In the genomic region with DNA sequence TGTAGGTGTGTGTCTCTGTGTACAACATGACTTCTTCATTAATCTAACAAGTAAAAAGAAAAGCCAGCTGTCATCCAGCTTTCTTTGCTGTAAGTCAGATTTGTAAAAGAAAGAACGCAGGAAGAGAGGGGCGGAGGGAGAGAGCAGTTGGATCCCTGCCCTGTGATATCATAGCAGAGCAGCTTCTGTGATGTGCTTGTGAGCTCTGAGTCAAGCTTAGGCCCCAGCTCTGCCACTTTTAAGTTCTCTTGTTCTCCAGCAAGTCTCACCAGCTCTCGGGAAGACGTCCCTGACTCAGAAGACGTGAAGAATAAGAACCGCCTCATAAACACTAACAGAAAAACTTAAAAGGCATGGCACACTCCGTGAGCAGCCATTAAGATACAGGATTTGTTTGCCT, we compare ENCODE assay signal across 14 mouse cellular contexts. TPM values are rescaled to one million over a fixed set of nuclear protein-coding genes. Genes with fewer than 3 reads are reported as not detected.
DNase-seq lines count a peak whose midpoint lies in the region; TF ChIP-seq lines count a peak whose summit lies in the region.
"Had no signal": no experiment of that assay in that cellular context is flagged by ENCODE, and none has a peak within 500 bp of the region (broad histone marks: within the 10 kb centered on the region; RNA-seq: fewer than 3 reads in every experiment).

No protein-coding gene starts in this region.

- DNase-seq in heart, adult 11 months, result peak; percentile 86
- DNase-seq in heart, adult 8-10 months (ENCODE audit: low spot score), result no peak
- no peak for DNase-seq in layer of hippocampus, adult 2 months (ENCODE audit: low spot score in 2 of 2)
- DNase-seq in layer of hippocampus, adult 11-12 months (ENCODE audit: low spot score), result no peak
- peak; percentile 17 to 56 for DNase-seq in adrenal gland, postnatal 36 days
- DNase-seq in spleen, postnatal 4 days (ENCODE audit: low spot score in 2 of 2), result no peak
- no peak for DNase-seq in retina, embryonic 14.5 days (ENCODE audit: low spot score)
- DNase-seq: cerebellum, postnatal 25 days; gastrocnemius, postnatal 10 days; kidney, adult 8-10 months had no signal

- no peak for TF ChIP-seq CTCF in layer of hippocampus, adult 2 months (conservative IDR thresholded peaks at IDR 0.05)
- no peak for TF ChIP-seq CTCF in embryonic fibroblast, embryonic 13.5 days (IDR thresholded peaks at IDR 0.05; ENCODE audit: borderline replicate concordance, insufficient read depth, low read length)

- peak overlapping the region; percentile 61; the same call in 1 of the 2 replicates for H3K27ac ChIP-seq in layer of hippocampus, adult 2 months
- H3K27ac ChIP-seq in embryonic fibroblast, embryonic 13.5 days (ENCODE audit: insufficient read depth, low read length), result peak overlapping the region; percentile 44; the same call in 1 of the 2 replicates

- H3K4me3 ChIP-seq in layer of hippocampus, adult 2 months, result no peak overlapping the region
- H3K4me3 ChIP-seq in embryonic fibroblast, embryonic 13.5 days (ENCODE audit: insufficient read depth, low read length), result no peak overlapping the region
- H3K4me3 ChIP-seq: limb, embryonic 15.5 days; megakaryocyte, embryonic 14.5 days had no signal

- no peak for TF ChIP-seq POLR2A in embryonic fibroblast, embryonic 13.5 days (IDR thresholded peaks at IDR 0.05; ENCODE audit: low read depth, low read length)

- peaks cover 16% of the 10 kb centered on the region for H3K4me1 ChIP-seq in embryonic fibroblast, embryonic 13.5 days (ENCODE audit: control insufficient read depth, insufficient read depth, low read length)

RNA-seq across cellular contexts. Expression of gene Adgra3, which starts 31.8 kb away (rescaled TPM):
- 10 to 100 TPM; 14.9 to 23.5 (median 18.4) TPM for total RNA-seq in heart, adult 8-10 months (2022)
- total RNA-seq in layer of hippocampus, adult 2 months (2021), result 10 to 100 TPM; 14.5 to 21.6 TPM
- 10 to 100 TPM; 39.2 to 56.5 TPM for total RNA-seq in adrenal gland, postnatal 36 days (2021)
- polyA plus RNA-seq in embryonic fibroblast, embryonic 13.5 days (2011; ENCODE audit: insufficient read length, low read depth, missing spikeins), result 44.7 and 53.3 TPM in 2 replicates
- total RNA-seq: CH12.LX had no signal

Comparison
In these comparisons a context has a peak if more than half of its experiments do, and no peak if none do; other contexts are left out.
1. DNase-seq: peak in heart, adult 11 months (single experiment) and adrenal gland, postnatal 36 days (2 of 2); none in heart, adult 8-10 months (single experiment), layer of hippocampus, adult 2 months (0 of 2), layer of hippocampus, adult 11-12 months (single experiment), spleen, postnatal 4 days (0 of 2) and retina, embryonic 14.5 days (single experiment).